Mouse (Mus musculus) heart, embryonic 14.5 days (tissue): ENCODE measurements around the gene P2rx6. TPM values are rescaled to one million over a fixed set of nuclear protein-coding genes. Genes with fewer than 3 reads are reported as not detected.

ENCODE experiments used
- ATAC-seq: fragments of 200-750 bp; cut with Nextera tagmentation; 2 replicates; pipeline ENCODE4 v1.8.0; 2017; ENCODE audit warnings: low read depth, moderate TSS enrichment; ENCODE audit not compliant: insufficient number of reproducible peaks, insufficient read depth, low FRiP score
- H3K27ac ChIP-seq, 2 experiments: fragments of 200-500 bp in 1 of 2; fragments of 300-500 bp in 1 of 2; sonication (generic) in 1 of 2; replicated peaks in 1 of 2; 2 replicates each; pipeline ENCODE4 v1.5.1; 2012 to 2014; ENCODE audit warnings: low read depth in 2 of 2, low read length in 2 of 2, control low read depth in 1 of 2, mild to moderate bottlenecking in 1 of 2, mixed read lengths in 1 of 2; ENCODE audit not compliant: control insufficient read depth in 1 of 2, insufficient read depth in 1 of 2
- H3K27me3 ChIP-seq: fragments of 300-500 bp; sonication (generic); 2 replicates; pipeline ENCODE4 v1.6.1; 2014; ENCODE audit warnings: mild to moderate bottlenecking, low read length, control low read depth; ENCODE audit not compliant: control insufficient read depth, insufficient read depth
- H3K36me3 ChIP-seq: fragments of 300-500 bp; sonication (generic); 2 replicates; pipeline ENCODE4 v1.6.1; 2014; ENCODE audit warnings: mild to moderate bottlenecking, control low read depth, low read length, mixed read lengths; ENCODE audit not compliant: control insufficient read depth, insufficient read depth
- H3K4me1 ChIP-seq, 2 experiments: fragments of 200-500 bp in 1 of 2; fragments of 300-500 bp in 1 of 2; sonication (generic) in 1 of 2; 2 replicates each; pipeline ENCODE4 v1.6.1; 2012 to 2014; ENCODE audit warnings: low read length in 2 of 2, control low read depth in 1 of 2, mixed read lengths in 1 of 2; ENCODE audit not compliant: control insufficient read depth in 2 of 2, insufficient read depth in 2 of 2
- H3K4me2 ChIP-seq: fragments of 300-500 bp; sonication (generic); 2 replicates; pipeline ENCODE4 v1.6.1; 2014; ENCODE audit warnings: mild to moderate bottlenecking, low read length
- H3K4me3 ChIP-seq, 2 experiments: fragments of 200-500 bp in 1 of 2; fragments of 300-500 bp in 1 of 2; sonication (generic) in 1 of 2; 2 replicates each; pipeline ENCODE4 v1.5.1; 2012 to 2014; ENCODE audit warnings: low read length in 2 of 2, mild to moderate bottlenecking in 2 of 2, control low read depth in 1 of 2, low read depth in 1 of 2, moderate library complexity in 1 of 2; ENCODE audit not compliant: control insufficient read depth in 1 of 2, insufficient read depth in 1 of 2
- H3K9ac ChIP-seq: fragments of 300-500 bp; sonication (generic); 2 replicates; pipeline ENCODE4 v1.6.1; 2014; ENCODE audit warnings: mild to moderate bottlenecking, low read length
- H3K9me3 ChIP-seq: fragments of 300-500 bp; sonication (generic); 2 replicates; pipeline ENCODE4 v1.6.1; 2016; ENCODE audit warnings: low read length, control low read depth; ENCODE audit not compliant: control insufficient read depth
- WGBS: fragments of 180-500 bp; shearing (Covaris S2); extraction: QIAGEN DNeasy Blood & Tissue Kit; methylation state at CpG from one replicate; pipeline ENCODE4 v1.1.7; 2014; 5-methylcytosine and 5-hydroxymethylcytosine counted together
- polyA plus RNA-seq: library from polyadenylated mRNA; unstranded; fragments of >200 nt; fragmentation: Nextera tagmentation; extraction: Ambion mirVana; gene quantifications from 2 replicates; pipeline ENCODE4 v1.2.1, GENCODE M21; 2014

P2rx6 gene
- polyA plus RNA-seq, 1 experiment from 2014 or later: 0.65 TPM

GRCm38 (mm10) chr16:17617922-17618565, 56.4 kb downstream of the P2rx6 start:
- Histone ChIP-seq H3K27me3 (no peaks in the 10 kb centered on the region), H3K4me2 (peak overlapping the region; percentile 4; the same call in 1 of the 2 replicates), H3K4me3 (no peak overlapping the region), H3K4me1 (peaks cover 2 to 8% of the 10 kb centered on the region in 2 experiments; a peak in 3 of 4 replicates), H3K9me3 (no peaks in the 10 kb centered on the region), H3K36me3 (peaks cover 18% of the 10 kb centered on the region), H3K27ac (no peak overlapping the region), H3K9ac (no peak overlapping the region)
- ATAC-seq: peak; percentile 21; the same call in 1 of the 2 replicates
- 14% methylated on average over 13 of the region's 13 CpGs for WGBS

- WGBS: 3% methylated on average over 60 of the region's 60 CpGs
- peak; percentile 37; the same call in 1 of the 2 replicates for ATAC-seq
- H3K36me3 ChIP-seq: peaks cover 32% of the 10 kb centered on the region
- no peaks in the 10 kb centered on the region for H3K27me3 ChIP-seq
- H3K4me2 ChIP-seq: peak within 1 kb of the TSS; percentile 86
- peaks cover 2 to 8% of the 10 kb centered on the region in 2 experiments; a peak in 3 of 4 replicates for H3K4me1 ChIP-seq
- no peaks in the 10 kb centered on the region for H3K9me3 ChIP-seq
- peak within 1 kb of the TSS; percentile 67 to 83 for H3K4me3 ChIP-seq
- no peak within 1 kb of the TSS for H3K27ac ChIP-seq
- H3K9ac ChIP-seq: peak within 1 kb of the TSS; percentile 91
Measured at GRCm38 (mm10) chr16:17619198-17620105, 57.8 kb downstream of the P2rx6 start, which contains the start of gene Smpd4. Smpd4 (plus strand) TSS chr16:17619354.

DNA sequence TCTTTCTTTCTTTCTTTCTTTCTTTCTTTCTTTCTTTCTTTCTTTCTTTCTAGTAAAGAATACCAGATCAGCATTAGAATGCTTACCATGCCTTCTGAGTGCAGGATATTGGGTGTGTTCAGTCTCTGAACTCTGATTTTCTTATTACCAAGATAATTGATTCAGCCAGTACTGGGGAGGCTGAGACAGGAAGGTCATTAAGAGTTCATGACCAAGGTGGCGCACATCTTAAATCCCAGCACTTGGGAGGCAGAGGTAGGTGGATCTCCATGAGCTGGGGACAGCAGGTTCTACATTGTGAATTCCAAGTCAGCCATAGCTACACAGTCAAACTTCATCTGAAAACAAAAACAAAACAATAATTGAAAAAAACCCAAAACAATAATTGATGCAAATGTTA, 60.3 kb downstream of the P2rx6 start:
- H3K9ac ChIP-seq: no peak overlapping the region
- peaks cover 54% of the 10 kb centered on the region for H3K36me3 ChIP-seq
- no peak overlapping the region for H3K4me3 ChIP-seq
- no peak overlapping the region for H3K27ac ChIP-seq
- no peaks in the 10 kb centered on the region for H3K27me3 ChIP-seq
- ATAC-seq: no peak
- no peak overlapping the region for H3K4me2 ChIP-seq
- WGBS: 84% methylated on average over 1 of the region's 1 CpGs
- H3K4me1 ChIP-seq: peaks cover 2 to 8% of the 10 kb centered on the region in 2 experiments; a peak in 3 of 4 replicates
- no peaks in the 10 kb centered on the region for H3K9me3 ChIP-seq

DNA sequence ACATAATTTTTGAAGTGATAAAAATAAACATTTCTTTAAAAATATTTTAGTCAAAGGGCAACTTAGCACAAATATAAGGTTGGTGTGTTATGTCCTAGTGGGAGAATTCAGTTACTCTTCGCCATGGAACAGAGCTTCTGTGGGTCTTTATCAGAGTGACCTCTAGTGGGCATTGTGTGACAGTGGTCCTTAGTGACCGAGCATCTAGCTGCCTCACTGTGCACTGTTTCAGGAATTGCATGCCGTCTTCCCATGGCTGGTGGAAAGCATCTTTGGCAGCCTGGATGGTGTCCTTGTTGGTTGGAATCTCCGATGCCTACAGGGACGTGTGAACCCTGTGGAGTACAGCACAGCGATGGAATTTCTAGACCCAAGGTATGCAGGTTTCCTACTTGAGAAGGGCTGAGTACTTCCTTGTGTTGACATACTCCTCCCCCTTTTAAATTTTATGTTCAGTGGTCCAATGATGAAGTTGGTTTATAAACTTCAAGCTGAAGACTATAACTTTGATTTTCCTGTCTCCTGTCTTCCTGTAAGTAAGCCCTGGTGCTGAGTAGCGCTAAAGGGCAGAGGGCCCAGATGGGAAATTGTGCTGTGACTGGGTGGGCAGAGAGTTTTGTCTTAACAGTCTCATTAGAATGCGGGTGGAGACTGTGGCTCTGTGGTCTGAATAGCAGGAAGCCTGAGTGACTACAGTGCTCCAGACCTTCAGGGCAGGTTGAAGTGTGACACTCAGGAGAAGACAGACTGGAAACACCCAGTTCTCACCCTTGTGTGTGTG, 64.0 kb downstream of the P2rx6 start:
- no peaks in the 10 kb centered on the region for H3K4me1 ChIP-seq
- H3K9ac ChIP-seq: no peak overlapping the region
- no peaks in the 10 kb centered on the region for H3K27me3 ChIP-seq
- no peak overlapping the region for H3K4me3 ChIP-seq
- ATAC-seq: no peak
- no peak overlapping the region for H3K27ac ChIP-seq
- H3K4me2 ChIP-seq: no peak overlapping the region
- H3K36me3 ChIP-seq: peaks cover 92% of the 10 kb centered on the region
- 66% methylated on average over 8 of the region's 8 CpGs for WGBS
- H3K9me3 ChIP-seq: no peaks in the 10 kb centered on the region

- Histone ChIP-seq H3K4me3 (no peak overlapping the region), H3K27ac (no peak overlapping the region), H3K4me2 (no peak overlapping the region), H3K9me3 (no peaks in the 10 kb centered on the region), H3K27me3 (no peaks in the 10 kb centered on the region), H3K9ac (no peak overlapping the region), H3K36me3 (peaks cover 97% of the 10 kb centered on the region), H3K4me1 (no peaks in the 10 kb centered on the region)
- WGBS: 95% methylated on average over 5 of the region's 5 CpGs
- ATAC-seq: no peak
Measured at GRCm38 (mm10) chr16:17626269-17626555, 64.5 kb downstream of the P2rx6 start.

Other genes starting within 250 kb of the P2rx6 start
- gene Serpind1, start 230.5 kb upstream of the P2rx6 start, polyA plus RNA-seq: 0.66 and 0.75 TPM in 2 replicates
- 5.0 and 5.6 TPM in 2 replicates for gene Snap29, start 155.9 kb upstream of the P2rx6 start, polyA plus RNA-seq
- 36.3 and 40.5 TPM in 2 replicates for gene Pi4ka, start 155.6 kb upstream of the P2rx6 start, polyA plus RNA-seq
- 31.9 and 40.7 TPM in 2 replicates for gene Crkl, start 109.9 kb upstream of the P2rx6 start, polyA plus RNA-seq
- 0.89 and 1.6 TPM in 2 replicates for gene Aifm3, start 72.3 kb upstream of the P2rx6 start, polyA plus RNA-seq
- 47.8 and 48.6 TPM in 2 replicates for gene Lztr1, start 53.2 kb upstream of the P2rx6 start, polyA plus RNA-seq
- gene Thap7, start 30.7 kb upstream of the P2rx6 start, polyA plus RNA-seq: 26.2 and 27.1 TPM in 2 replicates
- 0.20 and 0.22 TPM in 2 replicates for gene Lrrc74b, start 638 bp upstream of the P2rx6 start, polyA plus RNA-seq
- gene Slc7a4, start 21.3 kb downstream of the P2rx6 start, polyA plus RNA-seq: 10.9 and 12.8 TPM in 2 replicates
- gene Smpd4, start 57.5 kb downstream of the P2rx6 start, polyA plus RNA-seq: 22.7 and 23.7 TPM in 2 replicates
- 2.9 and 4.5 TPM in 2 replicates for gene Ccdc74a, start 84.6 kb downstream of the P2rx6 start, polyA plus RNA-seq
- 26.8 and 31.6 TPM in 2 replicates for gene Med15, start 171.0 kb downstream of the P2rx6 start, polyA plus RNA-seq
- gene Klhl22, start 197.7 kb downstream of the P2rx6 start, polyA plus RNA-seq: 42.0 and 43.6 TPM in 2 replicates
- 7.9 and 11.1 TPM in 2 replicates for gene Scarf2, start 235.4 kb downstream of the P2rx6 start, polyA plus RNA-seq